Mouse (Mus musculus) thymus, adult 2 months (tissue): ENCODE results near the gene Galnt10. TPM values are rescaled to one million over a fixed set of nuclear protein-coding genes. Genes with fewer than 3 reads are reported as not detected.
A peak's percentile ranks its signal among the peaks of the same experiment; 100 is the strongest.

Experiments
- DNase-seq: peaks from one replicate; pipeline ENCODE4 v3.0.0; 2021
- H3K27ac ChIP-seq: fragments of 200-500 bp; 2 replicates; pipeline ENCODE4 v1.5.1; 2012; ENCODE audit warnings: low read length, control low read depth; ENCODE audit not compliant: control insufficient read depth, insufficient read depth
- H3K27me3 ChIP-seq: fragments of 200-500 bp; 2 replicates; pipeline ENCODE4 v1.6.1; 2012; ENCODE audit warnings: mild to moderate bottlenecking, low read length, moderate library complexity, mixed read lengths; ENCODE audit not compliant: control insufficient read depth, insufficient read depth
- H3K36me3 ChIP-seq: fragments of 200-500 bp; 2 replicates; pipeline ENCODE4 v1.6.1; 2012; ENCODE audit warnings: mild to moderate bottlenecking, low read length, moderate library complexity; ENCODE audit not compliant: control insufficient read depth, insufficient read depth
- H3K4me1 ChIP-seq: fragments of 200-500 bp; replicated peaks from 2 replicates; pipeline ENCODE4 v1.6.1; 2012; ENCODE audit warnings: low read length; ENCODE audit not compliant: control insufficient read depth, insufficient read depth
- H3K4me3 ChIP-seq: fragments of 200-500 bp; 2 replicates; pipeline ENCODE4 v1.5.1; 2012; ENCODE audit warnings: mild to moderate bottlenecking, low read length, control low read depth, moderate library complexity; ENCODE audit not compliant: control insufficient read depth, insufficient read depth
- CTCF ChIP-seq: fragments of 200-500 bp; IDR thresholded peaks from 2 replicates; pipeline ENCODE4 v1.5.1; 2012; ENCODE audit warnings: mild to moderate bottlenecking, control low read depth, low read length, moderate library complexity, borderline replicate concordance; ENCODE audit not compliant: control insufficient read depth, poor library complexity, insufficient read depth; ENCODE audit errors: extremely low read depth
- POLR2A ChIP-seq: fragments of 200-500 bp; IDR thresholded peaks from 2 replicates; pipeline ENCODE4 v1.6.1; 2012; ENCODE audit warnings: mild to moderate bottlenecking, low read length, control low read depth, moderate library complexity; ENCODE audit not compliant: control insufficient read depth, poor library complexity, insufficient read depth; ENCODE audit errors: extremely low read depth
- WGBS: fragments of 180-500 bp; shearing (Covaris S2); methylation state at CpG from one replicate; pipeline ENCODE4 v1.1.7; 2018; 5-methylcytosine and 5-hydroxymethylcytosine counted together
- polyA plus RNA-seq: library from polyadenylated mRNA; depleted of rRNA; stranded (reverse); fragments of >200 nt; gene quantifications from 2 replicates; pipeline ENCODE4 v1.2.3, GENCODE M21; 2012

Gene Galnt10
- polyA plus RNA-seq, 1 experiment: 28.0 TPM

DNA sequence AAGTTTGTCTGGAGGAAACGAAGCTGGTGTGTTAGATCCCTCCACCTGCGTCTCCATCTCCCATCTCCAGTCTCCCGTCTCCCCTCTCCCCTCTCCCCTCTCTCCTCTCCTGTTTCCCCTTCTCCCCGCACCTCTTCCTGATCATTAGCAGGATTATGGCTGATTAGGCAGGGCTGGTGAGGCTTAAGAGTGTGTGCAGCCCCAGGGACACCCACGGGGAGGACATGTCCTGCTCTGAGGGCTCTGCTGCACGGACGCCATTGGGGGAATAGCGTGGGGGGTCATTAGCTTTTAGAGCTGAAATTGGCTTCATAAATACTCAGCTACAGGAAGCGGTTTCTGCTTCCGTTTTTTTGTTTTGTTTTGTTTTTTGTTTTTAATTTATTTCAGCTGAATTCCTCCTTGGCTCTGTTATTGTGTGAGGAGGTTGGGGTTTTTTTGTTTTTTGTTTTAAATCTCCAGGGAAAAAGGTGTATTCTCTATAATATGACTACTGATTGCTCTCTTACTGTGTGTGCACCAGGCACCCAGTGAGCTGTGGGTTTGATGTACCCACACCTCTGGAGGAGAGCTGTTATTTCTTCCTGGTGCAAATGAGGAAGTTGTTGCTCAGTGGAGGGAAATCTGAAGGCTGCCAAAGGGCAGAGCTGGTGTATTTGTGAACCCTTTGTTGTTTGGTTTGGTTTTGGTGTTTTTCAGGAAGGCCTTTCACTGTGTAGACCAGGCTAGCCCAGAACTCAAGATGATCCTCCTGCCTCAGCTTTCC lies 40.6 kb downstream of the Galnt10 start:
- TF ChIP-seq CTCF: no peak
- TF ChIP-seq POLR2A: no peak
- no peak for DNase-seq
- WGBS: 12% methylated on average over 10 of the region's 10 CpGs
- Histone ChIP-seq H3K27me3 (no peaks in the 10 kb centered on the region), H3K4me1 (peaks cover 75% of the 10 kb centered on the region), H3K27ac (peak overlapping the region; percentile 81), H3K36me3 (no peaks in the 10 kb centered on the region), H3K4me3 (peak overlapping the region; percentile 21; the same call in 1 of the 2 replicates)

DNA sequence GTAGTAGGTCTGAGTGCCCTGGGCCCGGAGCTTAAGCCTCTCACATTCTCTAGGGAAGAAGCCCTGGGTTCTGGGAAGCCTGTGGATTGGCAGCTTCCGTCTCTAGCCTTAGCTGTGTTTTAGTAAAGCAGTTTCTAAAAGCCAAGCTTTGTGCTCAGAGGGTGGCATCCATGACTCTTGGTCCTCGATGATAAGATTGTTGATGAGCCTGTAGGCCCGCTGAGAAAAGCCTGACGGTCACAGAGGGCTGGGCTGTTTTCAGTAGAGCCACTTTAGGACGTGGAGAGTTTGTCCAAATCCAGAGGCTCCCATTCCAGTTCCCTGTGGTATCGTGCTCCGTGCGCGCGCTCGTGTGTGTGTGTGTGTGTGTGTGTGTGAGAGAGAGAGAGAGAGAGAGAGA lies 41.6 kb downstream of the Galnt10 start:
- H3K27me3 ChIP-seq: no peaks in the 10 kb centered on the region
- peaks cover 69% of the 10 kb centered on the region for H3K4me1 ChIP-seq
- no peaks in the 10 kb centered on the region for H3K36me3 ChIP-seq
- H3K4me3 ChIP-seq: no peak overlapping the region
- DNase-seq: no peak
- TF ChIP-seq CTCF (no peak), POLR2A (no peak)
- 94% methylated on average over 12 of the region's 12 CpGs for WGBS
- H3K27ac ChIP-seq: no peak overlapping the region

DNA sequence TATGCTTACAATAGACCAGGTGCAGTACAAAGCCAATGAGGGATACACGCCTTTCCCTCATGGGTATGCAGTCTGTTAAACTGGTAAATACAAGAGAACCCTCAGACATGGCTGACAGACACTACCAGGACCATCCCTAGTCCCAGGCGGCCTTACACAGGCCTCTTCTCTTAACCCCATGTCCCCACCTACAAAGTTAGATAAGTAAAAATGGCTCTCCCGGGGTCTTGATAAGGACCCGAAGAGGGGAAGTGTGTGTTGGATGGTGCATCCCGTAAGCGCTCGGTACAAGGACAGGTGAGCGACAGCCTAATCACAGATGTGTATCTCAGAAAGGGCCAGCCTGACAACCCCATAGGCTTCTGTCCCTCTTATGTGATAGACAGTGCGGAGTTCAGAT lies 42.0 kb downstream of the Galnt10 start:
- DNase-seq: no peak
- WGBS: 97% methylated on average over 9 of the region's 9 CpGs
- Histone ChIP-seq H3K27me3 (no peaks in the 10 kb centered on the region), H3K4me1 (peaks cover 66% of the 10 kb centered on the region), H3K4me3 (no peak overlapping the region), H3K27ac (no peak overlapping the region), H3K36me3 (no peaks in the 10 kb centered on the region)
- TF ChIP-seq POLR2A: no peak
- no peak for TF ChIP-seq CTCF

DNA sequence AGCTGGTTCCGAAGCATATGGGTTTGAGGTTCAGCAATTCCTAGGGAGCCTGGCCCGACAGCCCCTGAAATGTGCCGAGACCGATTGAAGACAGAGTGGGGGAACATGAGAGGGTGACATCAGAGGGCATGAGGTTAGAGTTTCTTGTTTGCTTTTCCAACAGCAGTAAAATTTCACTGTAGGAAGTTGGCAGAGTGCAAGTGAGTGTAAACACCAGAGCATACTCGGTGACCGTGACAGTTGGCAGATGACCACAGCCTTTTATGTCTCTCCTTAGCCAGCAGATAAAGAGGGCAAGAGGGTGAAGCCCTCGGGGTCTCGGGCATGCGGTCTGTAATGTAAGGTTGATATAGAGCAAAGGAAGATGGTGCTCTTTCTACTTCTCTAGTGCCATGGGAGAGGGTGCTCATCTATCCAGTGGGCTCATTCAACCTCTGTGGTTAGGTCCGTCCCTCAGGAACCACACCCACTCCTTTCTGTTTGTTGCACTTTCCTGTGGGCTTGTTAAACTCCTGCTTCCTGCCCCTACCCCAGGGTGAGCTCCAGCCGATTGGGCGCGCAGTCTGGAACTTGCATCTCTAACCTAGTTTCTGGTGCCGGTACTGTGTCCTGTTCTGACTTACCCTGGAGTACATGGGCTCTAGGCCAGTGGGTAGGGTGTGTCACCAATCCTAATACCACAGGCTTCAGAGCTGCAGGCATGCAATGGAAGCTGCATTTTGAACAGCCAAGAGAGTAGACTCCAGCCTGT lies 43.1 kb downstream of the Galnt10 start:
- no peaks in the 10 kb centered on the region for H3K27me3 ChIP-seq
- H3K27ac ChIP-seq: no peak overlapping the region
- no peak for TF ChIP-seq CTCF
- no peak for TF ChIP-seq POLR2A
- DNase-seq: no peak
- H3K4me1 ChIP-seq: peaks cover 59% of the 10 kb centered on the region
- no peak overlapping the region for H3K4me3 ChIP-seq
- 25% methylated on average over 14 of the region's 14 CpGs for WGBS
- H3K36me3 ChIP-seq: no peaks in the 10 kb centered on the region

DNA sequence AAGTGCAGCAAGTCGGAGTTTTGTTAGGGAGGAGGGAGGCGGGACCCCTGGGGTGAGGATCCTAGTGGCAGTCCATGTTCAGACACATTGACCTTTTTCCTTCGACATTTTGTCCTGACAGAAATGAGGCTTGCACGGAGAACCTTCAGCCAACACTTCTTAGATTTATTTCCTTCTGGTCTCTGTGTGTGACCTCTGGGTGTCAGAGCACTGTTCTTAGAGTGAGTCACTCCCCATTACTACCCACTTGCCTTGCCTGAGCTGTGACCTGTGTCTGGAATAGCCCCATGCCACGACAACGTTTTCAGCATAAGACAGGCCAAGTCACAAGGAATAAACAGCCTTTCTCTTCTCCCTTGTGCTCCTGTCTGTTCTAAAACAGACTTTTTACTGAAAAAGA lies 44.6 kb downstream of the Galnt10 start:
- DNase-seq: no peak
- Histone ChIP-seq H3K36me3 (no peaks in the 10 kb centered on the region), H3K27me3 (no peaks in the 10 kb centered on the region), H3K27ac (no peak overlapping the region), H3K4me1 (peaks cover 46% of the 10 kb centered on the region), H3K4me3 (no peak overlapping the region)
- no peak for TF ChIP-seq POLR2A
- no peak for TF ChIP-seq CTCF
- WGBS: 96% methylated on average over 6 of the region's 6 CpGs

DNA sequence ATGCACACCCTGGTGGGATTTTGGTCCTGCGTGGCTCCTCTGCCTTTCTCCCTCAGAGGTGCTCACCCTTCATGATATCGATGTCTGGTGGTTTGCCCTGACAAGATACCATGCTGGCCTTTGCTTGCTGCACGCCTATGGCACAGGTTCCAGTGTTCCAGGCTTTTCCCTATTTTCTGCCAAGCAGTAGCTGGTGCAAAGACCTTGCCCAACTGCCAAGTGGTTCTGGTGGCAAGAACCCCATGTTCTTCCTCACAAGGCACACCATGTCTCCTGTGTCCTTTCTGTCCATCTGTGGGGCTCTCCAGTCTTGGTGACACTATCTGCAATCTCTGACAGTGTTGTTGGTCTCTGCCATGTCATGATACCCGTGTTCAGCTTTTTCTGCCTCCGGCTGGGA lies 45.6 kb downstream of the Galnt10 start:
- no peak for TF ChIP-seq POLR2A
- TF ChIP-seq CTCF: no peak
- H3K27ac ChIP-seq: no peak overlapping the region
- H3K4me1 ChIP-seq: peaks cover 38% of the 10 kb centered on the region
- DNase-seq: no peak
- H3K36me3 ChIP-seq: no peaks in the 10 kb centered on the region
- H3K27me3 ChIP-seq: no peaks in the 10 kb centered on the region
- no peak overlapping the region for H3K4me3 ChIP-seq
- WGBS: over 99% methylated on average over 5 of the region's 5 CpGs
